Mouse (Mus musculus) midbrain, embryonic 10.5 days (tissue): ENCODE measurements around the gene Tyk2. TPM values are rescaled to one million over a fixed set of nuclear protein-coding genes. Genes with fewer than 3 reads are reported as not detected.
A peak's percentile ranks its signal among the peaks of the same experiment; 100 is the strongest.

Source experiments
- DNase-seq: peaks from one replicate; pipeline ENCODE4 v3.0.0-alpha.2; 2017; ENCODE audit warnings: low spot score
- H3K27ac ChIP-seq: fragments of 300-500 bp; sonication (generic); replicated peaks from 2 replicates; pipeline ENCODE4 v1.5.1; 2016; ENCODE audit warnings: mild to moderate bottlenecking
- H3K27me3 ChIP-seq: fragments of 300-500 bp; sonication (generic); 2 replicates; pipeline ENCODE4 v1.6.1; 2016; ENCODE audit warnings: low read depth, mild to moderate bottlenecking; ENCODE audit not compliant: poor library complexity, severe bottlenecking
- H3K36me3 ChIP-seq: fragments of 300-500 bp; sonication (generic); 2 replicates; pipeline ENCODE4 v1.6.1; 2016; ENCODE audit warnings: mild to moderate bottlenecking, moderate library complexity
- H3K4me1 ChIP-seq: fragments of 300-500 bp; sonication (generic); 2 replicates; pipeline ENCODE4 v1.6.1; 2016
- H3K4me3 ChIP-seq: fragments of 300-500 bp; sonication (generic); 2 replicates; pipeline ENCODE4 v1.5.1; 2016; ENCODE audit warnings: mild to moderate bottlenecking, moderate library complexity
- H3K9me3 ChIP-seq: fragments of 300-500 bp; sonication (generic); replicated peaks from 2 replicates; pipeline ENCODE4 v1.6.1; 2016; ENCODE audit warnings: mild to moderate bottlenecking
- WGBS: fragments of 180-500 bp; shearing (Covaris S2); methylation state at CpG from one replicate; pipeline ENCODE4 v1.1.7; 2016; 5-methylcytosine and 5-hydroxymethylcytosine counted together
- polyA plus RNA-seq: library from polyadenylated mRNA; unstranded; fragments of >200 nt; fragmentation: Nextera tagmentation; extraction: Ambion mirVana; gene quantifications from 2 replicates; pipeline ENCODE4 v1.2.1, GENCODE M21; 2016

The Tyk2 gene
- polyA plus RNA-seq, 1 experiment from 2014 or later, result 13.6 TPM

GRCm38 (mm10) chr9:21124837-21125236 lies 6.2 kb downstream of the Tyk2 start:
- Histone ChIP-seq H3K36me3 (peaks cover 54% of the 10 kb centered on the region), H3K27me3 (no peaks in the 10 kb centered on the region), H3K9me3 (no peaks in the 10 kb centered on the region), H3K4me3 (no peak overlapping the region), H3K4me1 (no peaks in the 10 kb centered on the region), H3K27ac (no peak overlapping the region)
- no peak for DNase-seq
- 82% methylated on average over 5 of the region's 5 CpGs for WGBS

GRCm38 (mm10) chr9:21121483-21121882 lies 9.6 kb downstream of the Tyk2 start:
- H3K27ac ChIP-seq, result no peak overlapping the region
- H3K4me3 ChIP-seq, result no peak overlapping the region
- DNase-seq, result no peak
- H3K9me3 ChIP-seq, result no peaks in the 10 kb centered on the region
- H3K27me3 ChIP-seq, result no peaks in the 10 kb centered on the region
- peaks cover 48% of the 10 kb centered on the region for H3K36me3 ChIP-seq
- H3K4me1 ChIP-seq, result no peaks in the 10 kb centered on the region
- 94% methylated on average over 16 of the region's 16 CpGs for WGBS

GRCm38 (mm10) chr9:21117073-21117472 lies 14.0 kb downstream of the Tyk2 start:
- Histone ChIP-seq H3K27me3 (no peaks in the 10 kb centered on the region), H3K9me3 (no peaks in the 10 kb centered on the region), H3K36me3 (peaks cover 17% of the 10 kb centered on the region), H3K4me3 (no peak overlapping the region), H3K27ac (no peak overlapping the region), H3K4me1 (no peaks in the 10 kb centered on the region)
- DNase-seq, result no peak
- 84% methylated on average over 6 of the region's 6 CpGs for WGBS

GRCm38 (mm10) chr9:21115105-21115504 lies 15.9 kb downstream of the Tyk2 start:
- Histone ChIP-seq H3K27ac (no peak overlapping the region), H3K4me1 (no peaks in the 10 kb centered on the region), H3K36me3 (peaks cover 2% of the 10 kb centered on the region; the same call in 1 of the 2 replicates), H3K27me3 (no peaks in the 10 kb centered on the region), H3K4me3 (no peak overlapping the region), H3K9me3 (no peaks in the 10 kb centered on the region)
- WGBS, result 95% methylated on average over 8 of the region's 8 CpGs
- no peak for DNase-seq

GRCm38 (mm10) chr9:21114190-21114589 lies 16.9 kb downstream of the Tyk2 start:
- Histone ChIP-seq H3K4me1 (no peaks in the 10 kb centered on the region), H3K36me3 (no peaks in the 10 kb centered on the region), H3K9me3 (no peaks in the 10 kb centered on the region), H3K4me3 (no peak overlapping the region), H3K27me3 (no peaks in the 10 kb centered on the region), H3K27ac (no peak overlapping the region)
- 92% methylated on average over 7 of the region's 7 CpGs for WGBS
- DNase-seq, result no peak

GRCm38 (mm10) chr9:21113751-21114150 lies 17.3 kb downstream of the Tyk2 start:
- Histone ChIP-seq H3K4me1 (no peaks in the 10 kb centered on the region), H3K27me3 (no peaks in the 10 kb centered on the region), H3K4me3 (no peak overlapping the region), H3K36me3 (no peaks in the 10 kb centered on the region), H3K27ac (no peak overlapping the region), H3K9me3 (no peaks in the 10 kb centered on the region)
- 88% methylated on average over 6 of the region's 6 CpGs for WGBS
- DNase-seq, result no peak

- no peak for DNase-seq
- 35% methylated on average over 23 of the region's 23 CpGs for WGBS
- peaks cover 18% of the 10 kb centered on the region for H3K4me1 ChIP-seq
- H3K27me3 ChIP-seq, result no peaks in the 10 kb centered on the region
- H3K27ac ChIP-seq, result no peak overlapping the region
- no peak overlapping the region for H3K4me3 ChIP-seq
- H3K36me3 ChIP-seq, result peaks cover 2% of the 10 kb centered on the region; the same call in 1 of the 2 replicates
- no peaks in the 10 kb centered on the region for H3K9me3 ChIP-seq
Observed at GRCm38 (mm10) chr9:21107607-21108237, 23.3 kb downstream of the Tyk2 start.

GRCm38 (mm10) chr9:21105760-21106564 lies 25.1 kb downstream of the Tyk2 start:
- Histone ChIP-seq H3K36me3 (peaks cover 8% of the 10 kb centered on the region; the same call in 1 of the 2 replicates), H3K27ac (no peak overlapping the region), H3K27me3 (no peaks in the 10 kb centered on the region), H3K9me3 (no peaks in the 10 kb centered on the region), H3K4me1 (peaks cover 18% of the 10 kb centered on the region), H3K4me3 (no peak overlapping the region)
- DNase-seq, result no peak
- 83% methylated on average over 5 of the region's 5 CpGs for WGBS

GRCm38 (mm10) chr9:21104814-21105213 lies 26.2 kb downstream of the Tyk2 start:
- H3K4me1 ChIP-seq, result peaks cover 29% of the 10 kb centered on the region
- H3K27me3 ChIP-seq, result no peaks in the 10 kb centered on the region
- WGBS, result 88% methylated on average over 6 of the region's 6 CpGs
- no peak for DNase-seq
- no peak overlapping the region for H3K27ac ChIP-seq
- H3K9me3 ChIP-seq, result no peaks in the 10 kb centered on the region
- no peak overlapping the region for H3K4me3 ChIP-seq
- H3K36me3 ChIP-seq, result peaks cover 8% of the 10 kb centered on the region; the same call in 1 of the 2 replicates

GRCm38 (mm10) chr9:21102076-21102475 lies 29.0 kb downstream of the Tyk2 start:
- no peaks in the 10 kb centered on the region for H3K9me3 ChIP-seq
- no peak for DNase-seq
- H3K36me3 ChIP-seq, result 0 out of 2 replicates have a peak, but pooled peaks cover 5% of the 10 kb centered on the region
- WGBS, result 94% methylated on average over 2 of the region's 2 CpGs
- peaks cover 26% of the 10 kb centered on the region for H3K4me1 ChIP-seq
- H3K27me3 ChIP-seq, result no peaks in the 10 kb centered on the region
- H3K27ac ChIP-seq, result no peak overlapping the region
- H3K4me3 ChIP-seq, result no peak overlapping the region

GRCm38 (mm10) chr9:21100447-21101161 lies 30.4 kb downstream of the Tyk2 start:
- Histone ChIP-seq H3K4me3 (0 out of 2 replicates have a peak overlapping the region, but pooled peaks have one; percentile 7), H3K27me3 (no peaks in the 10 kb centered on the region), H3K9me3 (no peaks in the 10 kb centered on the region), H3K36me3 (0 out of 2 replicates have a peak, but pooled peaks cover 5% of the 10 kb centered on the region), H3K4me1 (peaks cover 30% of the 10 kb centered on the region), H3K27ac (peak overlapping the region; percentile 49; the same call in 1 of the 2 replicates)
- 43% methylated on average over 15 of the region's 15 CpGs for WGBS
- peak; percentile 40 for DNase-seq

- H3K9me3 ChIP-seq, result no peaks in the 10 kb centered on the region
- H3K4me1 ChIP-seq, result peaks cover 18% of the 10 kb centered on the region
- H3K27me3 ChIP-seq, result no peaks in the 10 kb centered on the region
- 88% methylated on average over 8 of the region's 8 CpGs for WGBS
- no peak overlapping the region for H3K27ac ChIP-seq
- H3K36me3 ChIP-seq, result peaks cover 14% of the 10 kb centered on the region
- no peak overlapping the region for H3K4me3 ChIP-seq
- no peak for DNase-seq
Observed at GRCm38 (mm10) chr9:21097793-21098192, 33.2 kb downstream of the Tyk2 start.
